Mouse (Mus musculus): ENCODE data around the gene Lrrd1. TPM values are rescaled to one million over a fixed set of nuclear protein-coding genes. Genes with fewer than 3 reads are reported as not detected.
"Not testable (repeated sequence)": the region's sequence is repeated elsewhere in the genome, so short reads cannot be mapped to it uniquely, and the experiment has no call there.

Gene Lrrd1
- polyA plus RNA-seq (2012; rRNA removed): 0.11 and 0.20 TPM in 2 replicates

DNA sequence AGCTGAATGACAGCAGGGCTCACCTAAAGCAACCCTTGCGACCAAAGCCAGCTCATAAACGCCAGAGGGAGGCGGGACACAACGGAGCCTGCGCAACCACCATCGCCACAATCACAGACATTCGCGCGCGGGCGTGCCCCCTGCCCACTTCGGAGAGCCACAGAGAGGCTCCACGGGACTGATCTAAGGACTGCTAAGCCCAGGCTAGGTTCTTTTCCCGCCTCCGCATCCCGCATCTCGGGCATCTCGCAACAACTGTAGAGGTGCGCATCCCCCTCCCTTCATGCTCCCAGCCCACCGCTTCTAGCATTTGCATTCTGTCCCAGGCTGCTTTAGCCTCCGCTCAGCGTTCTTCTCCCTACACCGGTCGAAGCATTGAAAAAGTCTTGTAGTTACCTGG, at the start of gene Lrrd1:
Gene Lrrd1 (plus strand): TSS at position 148 of the 400 bp plus-strand sequence.
- Histone ChIP-seq H3K4me1 (ENCODE audit: control insufficient read depth, insufficient read depth, low read length) (no peaks in the 10 kb centered on the region), H3K4me3 (ENCODE audit: insufficient read depth, low read depth, low read length) (no peak within 1 kb of the TSS), H3K27ac (ENCODE audit: insufficient read depth, low read depth, low read length) (no peak within 1 kb of the TSS), H3K36me3 (ENCODE audit: control insufficient read depth, insufficient read depth, low read length) (no peaks in the 10 kb centered on the region; the same call in 1 of the 2 replicates), H3K27me3 (replicated peaks; ENCODE audit: control insufficient read depth, insufficient read depth, low read length) (no peaks in the 10 kb centered on the region)
- 18% methylated on average over 24 of the region's 24 CpGs for WGBS
- no peak for TF ChIP-seq CTCF (conservative IDR thresholded peaks at IDR 0.05; ENCODE audit: insufficient read depth, insufficient read length, low read depth, low read length)
- TF ChIP-seq POLR2A (IDR thresholded peaks at IDR 0.05; ENCODE audit: low read depth, low read length): no peak
- no peak for DNase-seq

- WGBS: 64% methylated on average over 2 of the region's 2 CpGs
- H3K27me3 ChIP-seq (replicated peaks; ENCODE audit: control insufficient read depth, insufficient read depth, low read length); H3K36me3 ChIP-seq (ENCODE audit: control insufficient read depth, insufficient read depth, low read length); H3K4me1 ChIP-seq (ENCODE audit: control insufficient read depth, insufficient read depth, low read length); H3K4me3 ChIP-seq (ENCODE audit: insufficient read depth, low read depth, low read length); H3K27ac ChIP-seq (ENCODE audit: insufficient read depth, low read depth, low read length): not testable (repeated sequence)
- peak; percentile 80 for DNase-seq
Measured at GRCm38 (mm10) chr5:3797101-3797500, 47.9 kb upstream of the Lrrd1 start.

DNA sequence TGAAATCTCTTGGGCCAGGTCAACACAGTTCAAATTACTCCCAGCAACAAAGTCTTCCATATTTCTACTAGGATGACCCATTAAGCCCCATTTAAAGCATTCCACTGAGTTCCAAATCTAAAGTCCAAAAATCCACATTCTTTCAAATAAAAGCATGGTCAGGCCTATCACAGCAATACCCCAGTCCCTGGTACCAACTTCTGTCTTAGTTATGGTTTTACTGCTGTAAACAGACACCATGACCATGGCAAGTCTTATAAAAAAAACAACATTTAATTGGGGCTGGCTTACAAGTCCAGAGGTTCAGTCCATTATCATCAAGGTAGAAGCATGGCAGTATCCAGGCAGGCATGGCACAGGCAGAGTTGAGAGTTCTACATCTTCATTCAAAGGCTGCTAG, 46.3 kb upstream of the Lrrd1 start:
- not testable (repeated sequence) for H3K4me1 ChIP-seq (ENCODE audit: control insufficient read depth, insufficient read depth, low read length); H3K36me3 ChIP-seq (ENCODE audit: control insufficient read depth, insufficient read depth, low read length); H3K4me3 ChIP-seq (ENCODE audit: insufficient read depth, low read depth, low read length); H3K27me3 ChIP-seq (replicated peaks; ENCODE audit: control insufficient read depth, insufficient read depth, low read length)
- DNase-seq: peak; percentile 60
- H3K27ac ChIP-seq (ENCODE audit: insufficient read depth, low read depth, low read length): peak overlapping the region; percentile 22; the same call in 1 of the 2 replicates

DNA sequence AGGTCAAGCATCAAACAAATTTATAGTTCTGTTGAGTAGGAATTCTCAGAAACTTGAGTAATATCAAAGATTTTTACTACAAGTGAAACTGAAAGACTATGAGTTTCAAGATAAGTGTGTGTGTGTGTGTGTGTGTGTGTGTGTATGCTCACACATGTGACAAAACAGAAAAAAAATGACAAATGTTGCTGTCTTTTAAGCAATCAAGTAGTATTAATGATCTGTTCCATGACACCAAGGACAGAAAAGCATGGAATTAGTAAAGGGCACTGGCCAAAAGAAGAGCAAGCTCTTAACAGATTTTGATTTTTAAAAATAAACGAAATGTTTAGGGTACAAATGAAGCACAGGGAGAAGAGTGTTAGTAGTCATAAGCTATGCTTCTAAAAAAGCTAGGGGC, 44.9 kb upstream of the Lrrd1 start:
- Histone ChIP-seq H3K4me3 (ENCODE audit: insufficient read depth, low read depth, low read length) (no peak overlapping the region), H3K27me3 (replicated peaks; ENCODE audit: control insufficient read depth, insufficient read depth, low read length) (no peaks in the 10 kb centered on the region), H3K36me3 (ENCODE audit: control insufficient read depth, insufficient read depth, low read length) (no peaks in the 10 kb centered on the region), H3K27ac (ENCODE audit: insufficient read depth, low read depth, low read length) (no peak overlapping the region), H3K4me1 (ENCODE audit: control insufficient read depth, insufficient read depth, low read length) (peaks cover 6% of the 10 kb centered on the region; the same call in 1 of the 2 replicates)
- WGBS: 64% methylated on average over 1 of the region's 1 CpGs
- no peak for DNase-seq
- TF ChIP-seq CTCF (conservative IDR thresholded peaks at IDR 0.05; ENCODE audit: insufficient read depth, insufficient read length, low read depth, low read length) (no peak), POLR2A (IDR thresholded peaks at IDR 0.05; ENCODE audit: low read depth, low read length) (no peak)

DNA sequence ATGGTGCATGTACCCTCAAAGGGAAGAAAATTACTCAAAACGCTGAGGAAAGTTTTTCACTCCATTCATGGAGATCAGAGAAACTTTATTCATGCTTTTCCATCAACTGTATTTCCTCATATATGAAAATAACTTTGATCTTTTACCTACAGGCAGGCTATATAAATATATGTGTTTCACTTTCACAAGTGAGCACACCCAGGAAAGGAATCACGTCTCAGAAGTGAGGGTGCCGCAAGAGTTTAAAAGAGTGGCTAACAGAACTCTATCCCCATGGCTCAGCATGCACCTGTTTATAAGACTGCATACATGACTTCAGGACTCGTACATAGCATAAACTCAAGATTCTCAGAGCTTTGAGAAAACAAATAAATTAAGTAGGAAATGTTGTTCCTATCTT, 44.1 kb upstream of the Lrrd1 start:
- Histone ChIP-seq H3K27me3 (replicated peaks; ENCODE audit: control insufficient read depth, insufficient read depth, low read length) (no peaks in the 10 kb centered on the region), H3K4me3 (ENCODE audit: insufficient read depth, low read depth, low read length) (peak overlapping the region; percentile 22; the same call in 1 of the 2 replicates), H3K4me1 (ENCODE audit: control insufficient read depth, insufficient read depth, low read length) (peaks cover 6% of the 10 kb centered on the region; the same call in 1 of the 2 replicates), H3K36me3 (ENCODE audit: control insufficient read depth, insufficient read depth, low read length) (no peaks in the 10 kb centered on the region), H3K27ac (ENCODE audit: insufficient read depth, low read depth, low read length) (peak overlapping the region; percentile 60; the same call in 1 of the 2 replicates)
- DNase-seq: no peak
- no peak for TF ChIP-seq CTCF (conservative IDR thresholded peaks at IDR 0.05; ENCODE audit: insufficient read depth, insufficient read length, low read depth, low read length)
- no peak for TF ChIP-seq POLR2A (IDR thresholded peaks at IDR 0.05; ENCODE audit: low read depth, low read length)
- WGBS: 56% methylated on average over 4 of the region's 4 CpGs

DNA sequence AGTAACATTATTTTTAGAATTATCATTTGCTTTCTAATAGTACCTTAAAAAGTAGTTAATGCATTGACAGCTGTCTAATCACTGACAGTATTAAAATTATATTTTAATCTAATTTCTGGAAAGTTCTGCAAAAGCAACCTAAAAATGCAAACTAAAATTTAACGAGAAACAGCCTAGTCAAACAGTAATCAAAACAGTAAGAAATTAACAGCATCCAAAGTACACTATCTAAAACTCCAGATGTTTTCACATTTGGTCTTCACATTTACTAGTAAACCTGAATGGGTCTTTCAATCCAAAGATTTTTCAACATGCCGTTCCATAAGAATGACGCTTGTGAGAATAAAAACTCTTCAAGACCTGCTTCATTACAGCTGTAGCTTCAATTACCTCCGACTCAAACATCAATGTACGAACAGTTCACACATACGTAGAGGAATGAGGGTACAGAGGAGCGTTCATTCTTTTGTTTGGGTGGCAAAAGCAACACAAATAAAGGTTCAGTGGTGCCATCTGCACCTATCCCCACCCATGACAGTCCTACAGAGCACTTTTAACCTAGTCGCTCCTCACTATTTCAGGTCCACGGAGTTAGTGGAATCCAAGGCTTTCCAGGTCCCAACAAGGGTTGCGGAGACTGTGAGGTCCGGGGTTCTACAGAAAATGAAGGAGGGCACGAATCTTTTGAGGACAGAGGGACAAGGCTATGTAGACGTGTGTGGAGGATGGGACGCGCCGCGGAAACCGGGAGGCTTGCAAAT, 43.1 kb upstream of the Lrrd1 start:
- TF ChIP-seq CTCF (conservative IDR thresholded peaks at IDR 0.05; ENCODE audit: insufficient read depth, insufficient read length, low read depth, low read length): no peak
- TF ChIP-seq POLR2A (IDR thresholded peaks at IDR 0.05; ENCODE audit: low read depth, low read length): no peak
- no peaks in the 10 kb centered on the region for H3K36me3 ChIP-seq (ENCODE audit: control insufficient read depth, insufficient read depth, low read length)
- H3K27ac ChIP-seq (ENCODE audit: insufficient read depth, low read depth, low read length): peak overlapping the region; percentile 88
- DNase-seq: peak; percentile 72
- H3K4me3 ChIP-seq (ENCODE audit: insufficient read depth, low read depth, low read length): peak overlapping the region; percentile 94
- no peaks in the 10 kb centered on the region for H3K27me3 ChIP-seq (replicated peaks; ENCODE audit: control insufficient read depth, insufficient read depth, low read length)
- peaks cover 6% of the 10 kb centered on the region; the same call in 1 of the 2 replicates for H3K4me1 ChIP-seq (ENCODE audit: control insufficient read depth, insufficient read depth, low read length)
- WGBS: 5% methylated on average over 18 of the region's 18 CpGs

GRCm38 (mm10) chr5:3802433-3803291, 42.3 kb upstream of the Lrrd1 start, which contains the start of the genes Ankib1 and Krit1:
Ankib1 (minus strand) TSS chr5:3802925.
Krit1 (plus strand) TSS chr5:3803184.
- peak; percentile 94 for DNase-seq
- Histone ChIP-seq H3K36me3 (ENCODE audit: control insufficient read depth, insufficient read depth, low read length) (no peaks in the 10 kb centered on the region), H3K4me3 (ENCODE audit: insufficient read depth, low read depth, low read length) (peak within 1 kb of the TSS; percentile 94), H3K27me3 (replicated peaks; ENCODE audit: control insufficient read depth, insufficient read depth, low read length) (no peaks in the 10 kb centered on the region), H3K4me1 (ENCODE audit: control insufficient read depth, insufficient read depth, low read length) (peaks cover 6% of the 10 kb centered on the region; the same call in 1 of the 2 replicates), H3K27ac (ENCODE audit: insufficient read depth, low read depth, low read length) (peak within 1 kb of the TSS; percentile 88)
- peak; percentile 11 for TF ChIP-seq POLR2A (IDR thresholded peaks at IDR 0.05; ENCODE audit: low read depth, low read length)
- no peak for TF ChIP-seq CTCF (conservative IDR thresholded peaks at IDR 0.05; ENCODE audit: insufficient read depth, insufficient read length, low read depth, low read length)
- WGBS: under 1% methylated on average over 107 of the region's 109 CpGs
